Mouse (Mus musculus) embryonic facial prominence, embryonic 13.5 days (tissue): Measurements from ENCODE around the gene Tmppe. TPM values are rescaled to one million over a fixed set of nuclear protein-coding genes. Genes with fewer than 3 reads are reported as not detected.

Experiments
- ATAC-seq: fragments of 200-750 bp; cut with Nextera tagmentation; 2 replicates; pipeline ENCODE4 v1.8.0; 2017; ENCODE audit warnings: low read depth; ENCODE audit not compliant: insufficient number of reproducible peaks, insufficient read depth, low FRiP score, low TSS enrichment
- H3K27ac ChIP-seq: fragments of 300-500 bp; sonication (generic); 2 replicates; pipeline ENCODE4 v1.5.1; 2015; ENCODE audit warnings: moderate library complexity, mild to moderate bottlenecking, inconsistent platforms
- H3K27me3 ChIP-seq: fragments of 300-500 bp; sonication (generic); 2 replicates; pipeline ENCODE4 v1.6.1; 2015; ENCODE audit warnings: mild to moderate bottlenecking, inconsistent platforms
- H3K36me3 ChIP-seq: fragments of 300-500 bp; sonication (generic); 2 replicates; pipeline ENCODE4 v1.6.1; 2015; ENCODE audit warnings: mild to moderate bottlenecking, inconsistent platforms
- H3K4me1 ChIP-seq: fragments of 300-500 bp; sonication (generic); 2 replicates; pipeline ENCODE4 v1.6.1; 2015; ENCODE audit warnings: inconsistent platforms
- H3K4me2 ChIP-seq: fragments of 300-500 bp; sonication (generic); 2 replicates; pipeline ENCODE4 v1.6.1; 2015; ENCODE audit warnings: moderate library complexity, mild to moderate bottlenecking, inconsistent platforms
- H3K4me3 ChIP-seq: fragments of 300-500 bp; sonication (generic); 2 replicates; pipeline ENCODE4 v1.5.1; 2015; ENCODE audit warnings: mild to moderate bottlenecking, inconsistent platforms
- H3K9ac ChIP-seq: fragments of 300-500 bp; sonication (generic); 2 replicates; pipeline ENCODE4 v1.6.1; 2015; ENCODE audit warnings: mild to moderate bottlenecking, inconsistent platforms
- H3K9me3 ChIP-seq: fragments of 300-500 bp; sonication (generic); 2 replicates; pipeline ENCODE4 v1.6.1; 2016; ENCODE audit warnings: inconsistent platforms
- WGBS: fragments of 180-500 bp; shearing (Covaris S2); methylation state at CpG from one replicate; pipeline ENCODE4 v1.1.7; 2015; ENCODE audit warnings: mixed read lengths; 5-methylcytosine and 5-hydroxymethylcytosine counted together
- polyA plus RNA-seq: library from polyadenylated mRNA; unstranded; fragments of >200 nt; fragmentation: Nextera tagmentation; extraction: Ambion mirVana; gene quantifications from 2 replicates; pipeline ENCODE4 v1.2.1, GENCODE M21; 2015

The Tmppe gene
- polyA plus RNA-seq, 1 experiment from 2014 or later, result 8.5 TPM

DNA sequence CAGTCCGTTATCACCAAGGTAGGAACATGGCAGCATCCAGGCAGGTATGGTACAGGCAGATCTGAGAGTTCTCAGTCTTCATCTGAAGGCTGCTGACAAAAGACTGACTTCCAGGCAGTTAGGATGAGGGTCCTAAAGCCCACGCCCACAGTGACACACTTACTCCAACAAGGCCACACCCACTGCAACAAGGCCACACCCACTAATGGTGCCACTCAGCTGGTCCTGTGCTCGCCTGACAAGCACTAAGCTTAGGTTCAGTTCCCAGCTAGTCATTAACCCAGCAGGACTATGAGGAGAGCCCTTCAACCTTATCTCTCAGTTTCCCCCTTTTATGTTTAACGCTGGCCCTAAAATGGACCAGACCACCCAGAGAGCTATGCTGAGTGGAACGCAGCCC lies 47.8 kb downstream of the Tmppe start:
- Histone ChIP-seq H3K4me3 (no peak overlapping the region), H3K4me1 (no peaks in the 10 kb centered on the region), H3K4me2 (no peak overlapping the region), H3K27me3 (no peaks in the 10 kb centered on the region), H3K9me3 (no peaks in the 10 kb centered on the region), H3K27ac (no peak overlapping the region), H3K36me3 (no peaks in the 10 kb centered on the region), H3K9ac (no peak overlapping the region)
- ATAC-seq, result no peak
- WGBS, result 80% methylated on average over 5 of the region's 5 CpGs

DNA sequence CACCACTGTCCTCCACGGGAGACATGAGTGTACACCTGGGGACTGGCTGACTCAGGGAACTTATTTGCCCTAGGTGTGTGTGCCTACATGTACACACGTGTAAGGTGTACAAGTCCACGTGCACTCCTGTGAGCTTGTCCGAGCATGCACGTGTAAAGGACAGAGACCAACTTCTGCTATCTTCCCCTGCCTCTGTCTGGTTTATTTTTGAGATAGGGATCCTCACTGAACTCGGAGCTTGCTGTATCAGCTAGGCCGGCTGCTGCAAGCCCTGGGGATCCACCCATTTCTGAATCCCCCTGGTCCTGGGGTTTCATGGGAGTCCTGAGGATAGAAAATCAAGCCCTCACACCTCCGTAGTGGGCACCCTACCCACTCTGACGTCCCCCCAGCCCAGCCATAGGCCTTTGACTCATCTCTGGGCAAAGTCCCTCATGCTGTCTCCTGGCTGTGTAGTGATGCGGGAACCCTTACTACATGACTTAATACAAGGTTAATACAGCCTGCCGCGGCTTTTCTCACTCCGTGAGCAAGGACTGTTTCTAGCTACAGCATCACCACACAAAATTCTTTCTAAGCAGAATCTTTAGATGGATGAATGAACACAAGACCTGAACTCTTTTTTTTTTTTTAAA lies 48.3 kb downstream of the Tmppe start:
- Histone ChIP-seq H3K9me3 (no peaks in the 10 kb centered on the region), H3K4me3 (no peak overlapping the region), H3K4me2 (no peak overlapping the region), H3K36me3 (no peaks in the 10 kb centered on the region), H3K27ac (no peak overlapping the region), H3K9ac (no peak overlapping the region), H3K4me1 (no peaks in the 10 kb centered on the region), H3K27me3 (no peaks in the 10 kb centered on the region)
- WGBS, result 86% methylated on average over 13 of the region's 13 CpGs
- no peak for ATAC-seq

DNA sequence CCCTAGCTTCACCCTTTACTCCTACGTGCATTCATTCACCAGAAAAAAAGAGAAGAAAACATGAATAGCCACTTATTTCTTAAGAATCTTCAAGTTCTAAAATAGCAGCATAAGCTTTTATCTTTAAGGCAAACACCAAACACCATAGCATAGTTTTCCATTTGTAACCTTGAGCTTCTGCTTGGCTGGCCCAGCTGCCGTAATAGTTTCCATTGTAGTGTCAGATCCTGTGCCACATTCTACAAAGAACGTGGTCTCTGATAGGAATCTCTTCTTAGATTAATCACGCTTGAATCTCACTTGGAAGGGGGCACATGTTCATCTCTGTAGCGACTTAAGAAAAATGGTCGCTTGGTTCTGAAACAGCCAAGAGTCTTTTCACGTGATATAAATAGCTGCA lies 50.7 kb downstream of the Tmppe start:
- WGBS, result 76% methylated on average over 7 of the region's 7 CpGs
- no peak overlapping the region for H3K27ac ChIP-seq

DNA sequence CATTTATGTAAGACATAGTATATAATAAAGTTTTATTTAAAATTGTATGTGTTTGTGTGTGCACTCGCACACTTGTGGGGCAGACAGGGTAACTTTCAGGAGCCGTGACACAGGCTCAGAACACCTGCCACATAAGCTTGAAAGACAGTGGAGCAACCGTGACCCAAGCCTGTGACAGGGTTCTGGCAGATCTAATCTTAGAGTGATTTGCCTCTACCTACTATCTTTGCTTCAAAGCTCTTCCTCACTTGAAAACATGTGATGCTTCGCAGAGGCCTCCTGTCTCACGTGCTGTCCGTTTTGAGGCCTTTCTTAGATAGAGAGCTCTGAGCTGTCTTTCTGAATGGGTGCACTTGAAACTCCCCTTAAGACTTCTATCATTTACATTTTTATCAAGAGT lies 51.5 kb downstream of the Tmppe start:
- Histone ChIP-seq H3K9ac (no peak overlapping the region), H3K4me1 (no peaks in the 10 kb centered on the region), H3K4me3 (no peak overlapping the region), H3K4me2 (no peak overlapping the region), H3K27ac (no peak overlapping the region), H3K36me3 (peaks cover 18% of the 10 kb centered on the region), H3K27me3 (no peaks in the 10 kb centered on the region), H3K9me3 (no peaks in the 10 kb centered on the region)
- 89% methylated on average over 6 of the region's 6 CpGs for WGBS
- ATAC-seq, result no peak

More for the DNA sequence above, 50.7 kb downstream of the Tmppe start:
- H3K4me2 ChIP-seq, result no peak overlapping the region
- no peaks in the 10 kb centered on the region for H3K4me1 ChIP-seq
- H3K27me3 ChIP-seq, result no peaks in the 10 kb centered on the region
- no peaks in the 10 kb centered on the region for H3K9me3 ChIP-seq
- no peak overlapping the region for H3K9ac ChIP-seq
- peaks cover 13% of the 10 kb centered on the region; the same call in 1 of the 2 replicates for H3K36me3 ChIP-seq
- no peak for ATAC-seq
- no peak overlapping the region for H3K4me3 ChIP-seq

DNA sequence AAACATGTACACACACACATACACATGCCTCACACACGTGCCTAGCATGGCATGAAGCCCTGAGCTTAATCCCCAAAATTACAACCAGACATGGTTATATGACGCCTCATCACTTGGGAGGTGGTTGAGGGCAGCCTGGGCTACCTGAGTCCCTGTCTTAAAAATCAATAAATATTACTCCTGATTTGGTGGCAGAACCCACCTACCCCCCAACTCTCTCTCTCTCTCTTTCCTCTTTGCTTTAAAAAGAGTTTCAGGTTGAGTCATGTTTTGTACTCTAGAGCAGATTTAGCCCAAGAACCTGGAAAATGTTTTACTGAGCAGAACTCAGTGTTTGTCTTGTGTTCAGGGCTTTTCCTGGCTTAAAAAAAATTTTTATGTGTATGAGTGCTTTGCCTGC lies 54.5 kb downstream of the Tmppe start:
- Histone ChIP-seq H3K36me3 (peaks cover 27% of the 10 kb centered on the region), H3K9ac (no peak overlapping the region), H3K27ac (no peak overlapping the region), H3K4me1 (no peaks in the 10 kb centered on the region), H3K4me3 (no peak overlapping the region), H3K4me2 (no peak overlapping the region), H3K27me3 (no peaks in the 10 kb centered on the region), H3K9me3 (no peaks in the 10 kb centered on the region)
- no peak for ATAC-seq
- 56% methylated on average over 2 of the region's 2 CpGs for WGBS

Other genes starting within 250 kb of the Tmppe start
- gene Bcl2a1c, start 71.0 kb upstream of the Tmppe start, polyA plus RNA-seq, result not detected in 2 replicates
- 131 and 154 TPM in 2 replicates for gene Crtap, start 10.4 kb upstream of the Tmppe start, polyA plus RNA-seq
- 27.7 and 27.9 TPM in 2 replicates for gene Glb1, start within 50 bp of the Tmppe start, polyA plus RNA-seq
- 0.14 and 0.56 TPM in 2 replicates for gene Ccr4, start 103.8 kb downstream of the Tmppe start, polyA plus RNA-seq
- 0.59 and 0.60 TPM in 2 replicates for gene C130032M10Rik, start 114.6 kb downstream of the Tmppe start, polyA plus RNA-seq
- 0.39 and 0.46 TPM in 2 replicates for gene Trim71, start 163.3 kb downstream of the Tmppe start, polyA plus RNA-seq
- 77.0 and 83.5 TPM in 2 replicates for gene Cnot10, start 239.1 kb downstream of the Tmppe start, polyA plus RNA-seq